In the genomic region with DNA sequence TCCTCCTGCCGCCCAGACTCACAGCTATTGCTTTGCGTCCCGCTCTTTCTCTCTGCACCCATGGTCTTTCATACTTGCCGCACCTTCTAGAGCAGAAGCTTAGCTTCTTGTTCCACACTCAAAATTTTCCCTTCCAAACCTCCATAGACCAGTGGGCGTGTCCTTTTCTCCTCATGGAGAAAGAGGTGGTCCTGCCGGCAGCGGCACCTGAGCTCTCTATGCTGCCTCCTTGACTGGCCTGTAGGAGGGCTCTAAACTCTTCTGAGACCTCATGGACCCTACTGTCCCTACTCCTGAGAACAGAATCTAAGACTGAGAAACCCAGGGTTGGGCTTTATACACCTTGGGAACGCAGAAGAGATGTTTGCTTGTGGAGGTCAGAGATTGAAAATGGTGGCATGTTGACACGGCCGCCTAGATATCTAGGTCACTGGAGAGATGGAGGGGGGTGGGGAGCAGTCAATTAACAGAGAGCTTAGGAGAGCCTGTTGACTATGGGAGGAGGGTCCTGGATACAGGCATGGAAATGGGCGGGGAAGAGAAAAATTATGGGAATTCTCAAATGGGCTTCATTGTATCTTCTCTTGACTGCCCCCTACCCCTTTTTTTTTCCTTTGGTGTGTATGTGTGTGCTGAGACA, we compare ENCODE assay signal across 17 mouse cellular contexts. TPM values are rescaled to one million over a fixed set of nuclear protein-coding genes. Genes with fewer than 3 reads are reported as not detected.
A peak's percentile ranks its signal among the peaks of the same experiment; 100 is the strongest.
DNase-seq lines count a peak whose midpoint lies in the region; ATAC-seq and TF ChIP-seq lines count a peak whose summit lies in the region.
"Had no signal": no experiment of that assay in that cellular context is flagged by ENCODE, and none has a peak within 500 bp of the region (broad histone marks: within the 10 kb centered on the region; RNA-seq: fewer than 3 reads in every experiment).

No protein-coding gene starts in this region.

- no peak overlapping the region for H3K4me2 ChIP-seq in lung, embryonic 15.5 days
- H3K4me2 ChIP-seq in heart, embryonic 16.5 days (ENCODE audit: low read depth, low read length), result no peak overlapping the region
- no peak overlapping the region for H3K4me2 ChIP-seq in stomach, embryonic 15.5 days
- H3K4me2 ChIP-seq: forebrain, embryonic 13.5 days had no signal

- H3K36me3 ChIP-seq in lung, embryonic 15.5 days, result no peaks in the 10 kb centered on the region
- no peaks in the 10 kb centered on the region for H3K36me3 ChIP-seq in heart, embryonic 16.5 days (ENCODE audit: control insufficient read depth, insufficient read depth)
- no peaks in the 10 kb centered on the region for H3K36me3 ChIP-seq in stomach, embryonic 15.5 days
- H3K36me3 ChIP-seq: midbrain, embryonic 10.5 days had no signal

- H3K4me1 ChIP-seq in lung, embryonic 15.5 days, result peaks cover 19% of the 10 kb centered on the region
- peaks cover 48% of the 10 kb centered on the region for H3K4me1 ChIP-seq in heart, embryonic 16.5 days (ENCODE audit: control insufficient read depth, insufficient read depth, low read length)
- H3K4me1 ChIP-seq in stomach, embryonic 15.5 days, result peaks cover 8% of the 10 kb centered on the region; the same call in 1 of the 2 replicates
- H3K4me1 ChIP-seq: forebrain, embryonic 13.5 days had no signal

- no peak for DNase-seq in gastrocnemius, adult 2 months
- DNase-seq in gastrocnemius, postnatal 10 days, result no peak
- DNase-seq in lung, postnatal 4 days, result no peak
- DNase-seq in natural killer cell, adult 2 months (ENCODE audit: low spot score in 2 of 2), result no peak
- DNase-seq in adrenal gland, adult (ENCODE audit: inconsistent age in 2 of 2, low spot score in 1 of 2), result no peak
- DNase-seq: cerebellum, adult 8-10 months had no signal

- intact Hi-C loops in gastrocnemius, adult 2 months (cut with DNase I), result no loop called here

- WGBS in lung, embryonic 15.5 days, result 79% methylated on average over 11 of the region's 11 CpGs
- WGBS in heart, embryonic 16.5 days, result 84% methylated on average over 11 of the region's 11 CpGs
- WGBS in stomach, embryonic 15.5 days, result 76% methylated on average over 11 of the region's 11 CpGs

- no peak overlapping the region for H3K9ac ChIP-seq in lung, embryonic 15.5 days
- H3K9ac ChIP-seq in heart, embryonic 16.5 days (ENCODE audit: low read length), result no peak overlapping the region
- no peak overlapping the region for H3K9ac ChIP-seq in stomach, embryonic 15.5 days
- H3K9ac ChIP-seq: forebrain, embryonic 13.5 days; liver, embryonic 14.5 days had no signal

- H3K9me3 ChIP-seq in lung, embryonic 15.5 days, result no peaks in the 10 kb centered on the region
- H3K9me3 ChIP-seq in heart, embryonic 16.5 days (replicated peaks; ENCODE audit: control insufficient read depth, low read length), result no peaks in the 10 kb centered on the region
- no peaks in the 10 kb centered on the region for H3K9me3 ChIP-seq in stomach, embryonic 15.5 days
- H3K9me3 ChIP-seq: forebrain, embryonic 13.5 days; midbrain, embryonic 10.5 days had no signal

- no peaks in the 10 kb centered on the region for H3K27me3 ChIP-seq in lung, embryonic 15.5 days
- no peaks in the 10 kb centered on the region for H3K27me3 ChIP-seq in heart, embryonic 16.5 days (ENCODE audit: control insufficient read depth, insufficient read depth, low read length)
- no peaks in the 10 kb centered on the region for H3K27me3 ChIP-seq in stomach, embryonic 15.5 days (replicated peaks)
- H3K27me3 ChIP-seq: forebrain, embryonic 13.5 days had no signal

- ATAC-seq in lung, embryonic 15.5 days (ENCODE audit: borderline replicate concordance, extremely low read depth, low FRiP score, low TSS enrichment), result no peak
- ATAC-seq in heart, embryonic 16.5 days (replicated peaks; ENCODE audit: extremely low read depth, insufficient read depth, low FRiP score), result no peak
- ATAC-seq in stomach, embryonic 15.5 days (ENCODE audit: insufficient read depth, low FRiP score, low read depth), result no peak
- ATAC-seq: forebrain, embryonic 13.5 days had no signal

- peak overlapping the region; percentile 99 for H3K27ac ChIP-seq in gastrocnemius, adult 2 months
- 0 out of 2 replicates have a peak overlapping the region, but pooled peaks have one; percentile 37 for H3K27ac ChIP-seq in lung, embryonic 15.5 days
- peak overlapping the region; percentile 51 for H3K27ac ChIP-seq in heart, embryonic 16.5 days (ENCODE audit: low read length)
- peak overlapping the region; percentile 35; the same call in 1 of the 2 replicates for H3K27ac ChIP-seq in stomach, embryonic 15.5 days
- H3K27ac ChIP-seq: forebrain, embryonic 13.5 days; liver, embryonic 14.5 days had no signal

- no peak for TF ChIP-seq CTCF in gastrocnemius, adult 2 months (IDR thresholded peaks at IDR 0.05)

- H3K4me3 ChIP-seq in gastrocnemius, adult 2 months, result peak overlapping the region; percentile 54
- H3K4me3 ChIP-seq in lung, embryonic 15.5 days, result no peak overlapping the region
- H3K4me3 ChIP-seq in heart, embryonic 16.5 days (ENCODE audit: low read length), result no peak overlapping the region
- no peak overlapping the region for H3K4me3 ChIP-seq in stomach, embryonic 15.5 days (replicated peaks)
- H3K4me3 ChIP-seq: forebrain, embryonic 13.5 days; midbrain, embryonic 10.5 days had no signal

RNA-seq across cellular contexts. Expression of gene Gm16253, which starts 6.7 kb away (rescaled TPM):
- total RNA-seq in gastrocnemius, adult 2 months (2021), result 1 to 10 TPM in 1 of 2 experiments, not detected in 1; 1.1 TPM
- total RNA-seq in gastrocnemius, postnatal 10 days (2021), result 1 to 10 TPM in 1 of 2 experiments, under 1 TPM in 1; 0.70 to 1.1 TPM
- 1.1 and 1.3 TPM in 2 replicates for polyA plus RNA-seq in lung, embryonic 15.5 days (2015; fragmentation: Nextera tagmentation; extraction: Ambion mirVana)
- 1.3 and 1.4 TPM in 2 replicates for polyA plus RNA-seq in heart, embryonic 16.5 days (2015; fragmentation: Nextera tagmentation; extraction: Ambion mirVana)
- polyA plus RNA-seq in stomach, embryonic 15.5 days (2015; fragmentation: Nextera tagmentation; extraction: Ambion mirVana), result 1.6 and 1.8 TPM in 2 replicates
- total RNA-seq: MEL had no signal
- polyA plus RNA-seq: activated CD4-positive, CD25-positive, alpha-beta regulatory T cell, adult 4 months; embryonic facial prominence, embryonic 11.5 days; large intestine, adult 2 months; liver, embryonic 14.5 days; testis, adult 2 months had no signal

RNA-seq across cellular contexts. Expression of gene Txnip, which starts 12.3 kb away (rescaled TPM):
- total RNA-seq in gastrocnemius, adult 2 months (2021), result 100 to 1,000 TPM; 541 to 557 TPM
- 100 to 1,000 TPM; 484 to 520 TPM for total RNA-seq in gastrocnemius, postnatal 10 days (2021)
- polyA plus RNA-seq in lung, embryonic 15.5 days (2015; fragmentation: Nextera tagmentation; extraction: Ambion mirVana), result 129 and 141 TPM in 2 replicates
- polyA plus RNA-seq in heart, embryonic 16.5 days (2015; fragmentation: Nextera tagmentation; extraction: Ambion mirVana), result 209 and 226 TPM in 2 replicates
- 140 and 159 TPM in 2 replicates for polyA plus RNA-seq in stomach, embryonic 15.5 days (2015; fragmentation: Nextera tagmentation; extraction: Ambion mirVana)

RNA-seq across cellular contexts. Expression of gene Polr3gl, which starts 23.9 kb away (rescaled TPM):
- 10 to 100 TPM; 44.5 to 48.3 TPM for total RNA-seq in gastrocnemius, adult 2 months (2021)
- 10 to 100 TPM; 32.1 to 32.7 TPM for total RNA-seq in gastrocnemius, postnatal 10 days (2021)
- polyA plus RNA-seq in lung, embryonic 15.5 days (2015; fragmentation: Nextera tagmentation; extraction: Ambion mirVana), result 38.3 and 39.8 TPM in 2 replicates
- 33.4 and 36.4 TPM in 2 replicates for polyA plus RNA-seq in heart, embryonic 16.5 days (2015; fragmentation: Nextera tagmentation; extraction: Ambion mirVana)
- polyA plus RNA-seq in stomach, embryonic 15.5 days (2015; fragmentation: Nextera tagmentation; extraction: Ambion mirVana), result 35.3 and 37.3 TPM in 2 replicates

RNA-seq across cellular contexts. Expression of gene Ankrd34a, which starts 26.4 kb away (rescaled TPM):
- total RNA-seq in gastrocnemius, adult 2 months (2021), result under 1 TPM; 0.41 to 0.92 TPM
- total RNA-seq in gastrocnemius, postnatal 10 days (2021), result 1 to 10 TPM in 1 of 2 experiments, under 1 TPM in 1; 0.96 to 1.9 TPM
- polyA plus RNA-seq in lung, embryonic 15.5 days (2015; fragmentation: Nextera tagmentation; extraction: Ambion mirVana), result 1.8 and 2.2 TPM in 2 replicates
- 6.9 and 7.2 TPM in 2 replicates for polyA plus RNA-seq in heart, embryonic 16.5 days (2015; fragmentation: Nextera tagmentation; extraction: Ambion mirVana)
- 2.2 and 2.5 TPM in 2 replicates for polyA plus RNA-seq in stomach, embryonic 15.5 days (2015; fragmentation: Nextera tagmentation; extraction: Ambion mirVana)
- polyA plus RNA-seq: activated CD4-positive, CD25-positive, alpha-beta regulatory T cell, adult 4 months had no signal

RNA-seq across cellular contexts. Expression of gene Lix1l, which starts 30.9 kb away (rescaled TPM):
- total RNA-seq in gastrocnemius, adult 2 months (2021), result 1 to 10 TPM; 4.9 to 8.4 TPM
- total RNA-seq in gastrocnemius, postnatal 10 days (2021), result 10 to 100 TPM; 24.1 to 26.9 TPM
- polyA plus RNA-seq in lung, embryonic 15.5 days (2015; fragmentation: Nextera tagmentation; extraction: Ambion mirVana), result 6.9 and 7.9 TPM in 2 replicates
- polyA plus RNA-seq in heart, embryonic 16.5 days (2015; fragmentation: Nextera tagmentation; extraction: Ambion mirVana), result 4.3 and 4.5 TPM in 2 replicates
- 6.4 and 6.9 TPM in 2 replicates for polyA plus RNA-seq in stomach, embryonic 15.5 days (2015; fragmentation: Nextera tagmentation; extraction: Ambion mirVana)

Comparison
In these comparisons a context has a peak if more than half of its experiments do, and no peak if none do; other contexts are left out.
1. H3K27ac ChIP-seq: peak in every context shown above with its lines; median percentile 99 in gastrocnemius, adult 2 months; 51 in heart, embryonic 16.5 days; 37 in lung, embryonic 15.5 days; 35 in stomach, embryonic 15.5 days.